Mouse (Mus musculus) megakaryocyte-erythroid progenitor cell, adult 5-6 weeks (primary cell): Measurements from ENCODE around the gene Serpinb7. TPM values are rescaled to one million over a fixed set of nuclear protein-coding genes. Genes with fewer than 3 reads are reported as not detected.
A peak's percentile ranks its signal among the peaks of the same experiment; 100 is the strongest.

Experiments used
- ATAC-seq: replicated peaks from 2 replicates; pipeline ENCODE4 v1.8.0; 2016; ENCODE audit warnings: mild to moderate bottlenecking, inconsistent platforms; ENCODE audit not compliant: severe bottlenecking, poor library complexity, low FRiP score, low TSS enrichment
- total RNA-seq, 2 experiments: library from RNA; stranded (forward) in 1 of 2; stranded (reverse) in 1 of 2; fragments of 200-1000, 215-1000 nt in 1 of 2; fragments of >200 nt in 1 of 2; fragmentation: Nextera tagmentation in 1 of 2; gene quantifications; 2 replicates each; pipeline ENCODE4 v1.2.3; 2014 to 2017

Gene Serpinb7
- total RNA-seq, 2 experiments from 2014 or later = not detected

GRCm38 (mm10) chr1:107447228-107447931, 47.9 kb downstream of the Serpinb7 start:
- ATAC-seq = no peak

- no peak for ATAC-seq
These were observed 80.5 kb downstream of the Serpinb7 start for GRCm38 (mm10) chr1:107479909-107480308.

- peak; percentile 94 for ATAC-seq
These were observed 82.0 kb downstream of the Serpinb7 start for GRCm38 (mm10) chr1:107481452-107481851.

- no peak for ATAC-seq
These were observed 90.1 kb downstream of the Serpinb7 start for GRCm38 (mm10) chr1:107489577-107489976.

- ATAC-seq = no peak
These were observed 97.3 kb downstream of the Serpinb7 start for GRCm38 (mm10) chr1:107496789-107497188.

- ATAC-seq = no peak
These were observed 102.6 kb downstream of the Serpinb7 start for GRCm38 (mm10) chr1:107502025-107502424.

Other genes starting within 250 kb of the Serpinb7 start
- not detected in 2 replicates for gene Serpinb3b, start 121.3 kb upstream of the Serpinb7 start, total RNA-seq (2014; fragmentation: Nextera tagmentation)
- gene Serpinb3b, start 121.3 kb upstream of the Serpinb7 start, total RNA-seq (2017) = not detected in 2 replicates
- gene Serpinb3c, start 121.3 kb upstream of the Serpinb7 start, total RNA-seq (2014; fragmentation: Nextera tagmentation) = not detected in 2 replicates
- not detected in 2 replicates for gene Serpinb3c, start 121.3 kb upstream of the Serpinb7 start, total RNA-seq (2017)
- not detected in 2 replicates for gene Serpinb11, start 38.5 kb upstream of the Serpinb7 start, total RNA-seq (2014; fragmentation: Nextera tagmentation)
- gene Serpinb11, start 38.5 kb upstream of the Serpinb7 start, total RNA-seq (2017) = not detected in 2 replicates
- not detected in 2 replicates for gene Serpinb2, start 111.8 kb downstream of the Serpinb7 start, total RNA-seq (2014; fragmentation: Nextera tagmentation)
- not detected in 2 replicates for gene Serpinb2, start 111.8 kb downstream of the Serpinb7 start, total RNA-seq (2017)
- gene Serpinb8, start 190.4 kb downstream of the Serpinb7 start, total RNA-seq (2014; fragmentation: Nextera tagmentation) = not detected in 2 replicates
- 0.15 TPM in 1 of 2 replicates, not detected in the other for gene Serpinb8, start 190.4 kb downstream of the Serpinb7 start, total RNA-seq (2017)